Mouse (Mus musculus) liver, postnatal 0 days (tissue): Measurements from ENCODE around the gene Dbh. TPM values are rescaled to one million over a fixed set of nuclear protein-coding genes. Genes with fewer than 3 reads are reported as not detected.

ENCODE experiments used
- ATAC-seq: fragments of 200-750 bp; cut with Nextera tagmentation; 2 replicates; pipeline ENCODE4 v1.8.0; 2017; ENCODE audit warnings: mild to moderate bottlenecking, moderate library complexity
- DNase-seq: peaks from one replicate; pipeline ENCODE4 v3.0.0-alpha.2; 2016
- H3K27ac ChIP-seq: fragments of 300-500 bp; sonication (generic); 2 replicates; pipeline ENCODE4 v1.5.1; 2014; ENCODE audit warnings: antibody characterized with exemption, moderate library complexity, mild to moderate bottlenecking, low read depth
- H3K27me3 ChIP-seq: fragments of 300-500 bp; sonication (generic); 2 replicates; pipeline ENCODE4 v1.6.1; 2014; ENCODE audit warnings: low read length, control low read depth, mixed read lengths; ENCODE audit not compliant: insufficient read depth
- H3K36me3 ChIP-seq: fragments of 300-500 bp; sonication (generic); replicated peaks from 2 replicates; pipeline ENCODE4 v1.6.1; 2014; ENCODE audit warnings: mild to moderate bottlenecking, control low read depth, low read length, moderate library complexity, mixed read lengths; ENCODE audit not compliant: insufficient read depth
- H3K4me1 ChIP-seq: fragments of 300-500 bp; sonication (generic); 2 replicates; pipeline ENCODE4 v1.6.1; 2014; ENCODE audit warnings: antibody characterized with exemption, mild to moderate bottlenecking, control low read depth; ENCODE audit not compliant: insufficient read depth
- H3K4me2 ChIP-seq: fragments of 300-500 bp; sonication (generic); 2 replicates; pipeline ENCODE4 v1.6.1; 2014; ENCODE audit warnings: low read depth, mild to moderate bottlenecking, low read length, moderate library complexity, mixed read lengths
- H3K4me3 ChIP-seq: fragments of 300-500 bp; sonication (generic); 2 replicates; pipeline ENCODE4 v1.5.1; 2014; ENCODE audit warnings: low read depth, low read length
- H3K9ac ChIP-seq: fragments of 300-500 bp; sonication (generic); replicated peaks from 2 replicates; pipeline ENCODE4 v1.6.1; 2014; ENCODE audit warnings: mild to moderate bottlenecking, moderate library complexity
- H3K9me3 ChIP-seq: fragments of 300-500 bp; sonication (generic); 2 replicates; pipeline ENCODE4 v1.6.1; 2016; ENCODE audit warnings: mild to moderate bottlenecking, control low read depth, low read length, mixed read lengths
- CTCF ChIP-seq: sonication (generic); IDR thresholded peaks from 2 replicates; pipeline ENCODE4 v1.5.1; 2016; ENCODE audit warnings: antibody characterized with exemption, low read depth
- EP300 ChIP-seq: IDR thresholded peaks from 2 replicates; pipeline ENCODE4 v1.6.1; 2016; ENCODE audit warnings: antibody characterized with exemption, low read depth, mild to moderate bottlenecking
- WGBS: fragments of 180-500 bp; shearing (Covaris S2); extraction: QIAGEN DNeasy Blood & Tissue Kit; methylation state at CpG from one replicate; pipeline ENCODE4 v1.1.7; 2014; ENCODE audit not compliant: insufficient replicate concordance; 5-methylcytosine and 5-hydroxymethylcytosine counted together
- polyA plus RNA-seq: library from polyadenylated mRNA; unstranded; fragments of >200 nt; fragmentation: Nextera tagmentation; extraction: Ambion mirVana; gene quantifications from 2 replicates; pipeline ENCODE4 v1.2.1, GENCODE M21; 2015

The Dbh gene
- polyA plus RNA-seq, 1 experiment from 2014 or later, result not detected

GRCm38 (mm10) chr2:27138356-27138755 lies 26.7 kb upstream of the Dbh start:
- no peak overlapping the region for H3K4me2 ChIP-seq
- ATAC-seq (no peak), DNase-seq (no peak)
- 0 out of 2 replicates have a peak, but pooled peaks cover 4% of the 10 kb centered on the region for H3K4me1 ChIP-seq
- WGBS, result 49% methylated on average over 4 of the region's 4 CpGs
- TF ChIP-seq EP300, result no peak
- no peak for TF ChIP-seq CTCF
- no peak overlapping the region for H3K9ac ChIP-seq
- H3K36me3 ChIP-seq, result no peaks in the 10 kb centered on the region
- H3K27me3 ChIP-seq, result peaks cover 26% of the 10 kb centered on the region
- no peak overlapping the region for H3K4me3 ChIP-seq
- no peaks in the 10 kb centered on the region for H3K9me3 ChIP-seq
- H3K27ac ChIP-seq, result no peak overlapping the region

GRCm38 (mm10) chr2:27141950-27142693 lies 22.9 kb upstream of the Dbh start, which contains the start of gene Fam163b:
Gene Fam163b (minus strand): TSS chr2:27142491.
- Histone ChIP-seq H3K9ac (no peak within 1 kb of the TSS), H3K36me3 (no peaks in the 10 kb centered on the region), H3K4me3 (no peak within 1 kb of the TSS), H3K4me1 (0 out of 2 replicates have a peak, but pooled peaks cover 4% of the 10 kb centered on the region), H3K9me3 (no peaks in the 10 kb centered on the region), H3K27ac (no peak within 1 kb of the TSS), H3K4me2 (peak within 1 kb of the TSS; percentile 35), H3K27me3 (peaks cover 26% of the 10 kb centered on the region)
- no peak for TF ChIP-seq EP300
- DNase-seq, result peak; percentile 52
- 3% methylated on average over 54 of the region's 62 CpGs for WGBS
- peak; percentile 31; the same call in 1 of the 2 replicates for ATAC-seq

DNA sequence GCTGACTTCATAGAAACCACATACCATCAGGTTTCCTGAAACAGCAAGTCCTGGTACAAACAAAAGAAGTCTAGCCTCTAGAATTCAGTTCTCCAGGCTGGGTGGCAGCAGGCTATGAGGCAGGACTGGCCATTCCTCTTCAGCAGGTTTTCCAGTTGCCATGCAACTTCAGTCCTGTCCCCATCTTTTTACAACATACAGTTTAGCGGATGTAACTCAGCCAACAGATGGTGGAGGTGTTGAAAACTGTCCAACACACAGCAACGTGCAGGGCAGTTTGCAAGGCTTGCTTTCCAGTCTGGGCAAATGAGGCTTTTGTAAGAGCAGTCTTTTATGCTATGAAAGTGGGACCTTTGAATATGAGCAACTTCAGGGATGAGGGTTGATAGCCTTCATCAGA lies 20.1 kb upstream of the Dbh start:
- 59% methylated on average over 2 of the region's 2 CpGs for WGBS
- Histone ChIP-seq H3K9me3 (no peaks in the 10 kb centered on the region), H3K27ac (no peak overlapping the region), H3K4me2 (no peak overlapping the region), H3K4me3 (no peak overlapping the region), H3K36me3 (no peaks in the 10 kb centered on the region), H3K27me3 (peaks cover 25% of the 10 kb centered on the region), H3K4me1 (0 out of 2 replicates have a peak, but pooled peaks cover 4% of the 10 kb centered on the region), H3K9ac (no peak overlapping the region)
- ATAC-seq (no peak), DNase-seq (no peak)
- no peak for TF ChIP-seq CTCF
- TF ChIP-seq EP300, result no peak

GRCm38 (mm10) chr2:27146840-27147239 lies 18.2 kb upstream of the Dbh start:
- H3K9me3 ChIP-seq, result no peaks in the 10 kb centered on the region
- DNase-seq (no peak), ATAC-seq (no peak)
- no peak overlapping the region for H3K9ac ChIP-seq
- WGBS, result 71% methylated on average over 6 of the region's 6 CpGs
- H3K4me3 ChIP-seq, result no peak overlapping the region
- H3K4me1 ChIP-seq, result 0 out of 2 replicates have a peak, but pooled peaks cover 4% of the 10 kb centered on the region
- no peak overlapping the region for H3K27ac ChIP-seq
- TF ChIP-seq EP300 (no peak), CTCF (no peak)
- peaks cover 9% of the 10 kb centered on the region for H3K27me3 ChIP-seq
- H3K4me2 ChIP-seq, result no peak overlapping the region
- H3K36me3 ChIP-seq, result no peaks in the 10 kb centered on the region

- ATAC-seq (no peak), DNase-seq (no peak)
- Histone ChIP-seq H3K4me2 (no peak overlapping the region), H3K4me3 (no peak overlapping the region), H3K9me3 (no peaks in the 10 kb centered on the region), H3K27me3 (no peaks in the 10 kb centered on the region), H3K9ac (no peak overlapping the region), H3K27ac (no peak overlapping the region), H3K4me1 (no peaks in the 10 kb centered on the region), H3K36me3 (no peaks in the 10 kb centered on the region)
- WGBS, result 8% methylated on average over 2 of the region's 2 CpGs
- TF ChIP-seq EP300 (no peak), CTCF (no peak)
Measured at GRCm38 (mm10) chr2:27149457-27149856, 15.6 kb upstream of the Dbh start.

GRCm38 (mm10) chr2:27154466-27155185 lies 10.4 kb upstream of the Dbh start:
- 73% methylated on average over 10 of the region's 10 CpGs for WGBS
- no peak for DNase-seq
- H3K36me3 ChIP-seq, result no peaks in the 10 kb centered on the region
- no peak overlapping the region for H3K9ac ChIP-seq
- H3K9me3 ChIP-seq, result no peaks in the 10 kb centered on the region
- TF ChIP-seq EP300 (no peak), CTCF (no peak)
- no peak for ATAC-seq
- H3K4me2 ChIP-seq, result no peak overlapping the region
- H3K4me1 ChIP-seq, result no peaks in the 10 kb centered on the region
- no peak overlapping the region for H3K4me3 ChIP-seq
- H3K27me3 ChIP-seq, result no peaks in the 10 kb centered on the region
- no peak overlapping the region for H3K27ac ChIP-seq
